Mouse (Mus musculus): Measurements from ENCODE around the gene Smg1. TPM values are rescaled to one million over a fixed set of nuclear protein-coding genes. Genes with fewer than 3 reads are reported as not detected.

Gene Smg1
- 10 to 100 TPM; 82.4 to 85.4 TPM for total RNA-seq (2021)
- long read RNA-seq, experiment 1, partial matches to known transcripts = 1 of 6 reads
- long read RNA-seq, experiment 1, other reads (novel, unspliced or antisense) = 5 of 6 reads
- long read RNA-seq, experiment 2, partial matches to known transcripts = 4 of 13 reads
- long read RNA-seq, experiment 2, other reads (novel, unspliced or antisense) = 8 of 13 reads

DNA sequence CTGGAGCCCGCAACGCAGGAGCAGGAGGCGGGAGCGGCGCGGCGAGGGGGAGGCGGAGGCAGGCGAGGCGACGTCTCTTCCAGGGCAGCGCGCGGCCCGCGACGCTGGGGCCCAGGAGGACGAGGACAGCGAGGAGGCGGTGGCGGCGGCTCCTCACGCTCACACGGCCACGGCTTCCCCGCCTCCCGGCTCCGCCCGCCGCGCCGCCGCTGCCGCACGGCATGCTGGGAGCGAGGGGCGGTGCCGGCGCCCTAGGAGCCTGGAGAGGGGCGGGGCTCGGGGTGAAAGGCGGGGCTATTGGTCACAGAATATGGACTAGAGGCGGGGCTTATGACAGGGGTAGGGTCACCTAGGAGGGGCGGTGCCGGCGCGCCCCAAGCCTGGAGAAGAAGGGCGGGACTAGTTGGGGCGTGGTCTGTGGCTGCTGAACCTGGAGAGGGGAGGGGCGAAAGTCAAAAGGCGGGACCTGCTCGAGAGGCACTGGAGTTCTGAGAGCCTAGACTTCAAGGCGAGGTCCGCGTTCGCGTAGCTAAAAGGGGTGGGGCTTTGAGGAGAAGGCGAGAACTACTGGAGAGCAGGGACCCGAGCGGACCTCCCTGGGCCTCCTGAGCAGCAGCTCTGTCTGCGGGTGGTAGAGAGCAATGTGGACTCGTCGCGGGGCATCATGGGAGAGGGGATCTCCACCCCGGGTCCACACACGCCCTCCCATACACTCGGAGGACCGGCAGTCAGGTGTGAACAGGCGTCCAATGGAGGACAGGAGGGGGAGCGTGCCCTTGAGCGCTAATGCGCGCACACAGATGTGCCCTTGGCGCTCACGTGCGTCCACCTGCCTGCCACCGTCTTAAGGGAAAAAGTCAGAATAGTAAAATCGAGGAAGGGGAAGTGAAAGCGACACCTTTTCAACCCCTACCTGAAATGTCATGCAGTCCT lies at the start of gene Smg1:
Gene Smg1, minus strand, starts transcription at position 218 of the 933 bp plus-strand sequence.
- Histone ChIP-seq H3K27ac (peak within 1 kb of the TSS; percentile 90), H3K4me3 (peak within 1 kb of the TSS; percentile 83)
- DNase-seq (ENCODE audit: extremely low spot score in 1 of 2, low spot score in 2 of 2) = peak; percentile 97 to 98
- no peak for TF ChIP-seq CTCF (IDR thresholded peaks at IDR 0.05)
- intact Hi-C loops (cut with DNase I) = loop anchor here (5.0 kb wide), 2 partner anchors 54 to 289 kb away; partner anchors contain the start of gene Coq7

DNA sequence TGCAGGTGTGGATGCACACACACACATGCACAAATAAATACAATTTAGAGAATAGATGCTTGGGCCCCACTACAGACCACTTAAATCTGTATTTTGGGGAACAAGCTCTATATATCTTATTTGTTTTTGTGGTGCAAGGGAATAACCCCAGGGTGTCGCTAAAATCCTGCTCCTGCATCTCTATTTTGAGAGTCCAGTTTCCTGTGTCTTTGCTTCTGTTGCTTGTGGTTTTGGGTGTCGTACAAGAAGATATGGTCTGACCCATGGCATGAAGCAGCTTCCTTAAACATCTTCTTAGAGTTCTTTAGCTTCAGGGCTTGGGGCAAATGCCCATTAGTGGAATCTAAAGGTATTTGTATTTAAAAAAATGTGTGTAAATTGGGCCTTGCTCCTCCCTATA lies 39.7 kb upstream of the Smg1 start:
- no peak overlapping the region for H3K27ac ChIP-seq
- intact Hi-C loops (cut with DNase I) = no loop called here
- no peak overlapping the region for H3K4me3 ChIP-seq
- no peak for DNase-seq (ENCODE audit: extremely low spot score in 1 of 2, low spot score in 2 of 2)
- no peak for TF ChIP-seq CTCF (IDR thresholded peaks at IDR 0.05)

DNA sequence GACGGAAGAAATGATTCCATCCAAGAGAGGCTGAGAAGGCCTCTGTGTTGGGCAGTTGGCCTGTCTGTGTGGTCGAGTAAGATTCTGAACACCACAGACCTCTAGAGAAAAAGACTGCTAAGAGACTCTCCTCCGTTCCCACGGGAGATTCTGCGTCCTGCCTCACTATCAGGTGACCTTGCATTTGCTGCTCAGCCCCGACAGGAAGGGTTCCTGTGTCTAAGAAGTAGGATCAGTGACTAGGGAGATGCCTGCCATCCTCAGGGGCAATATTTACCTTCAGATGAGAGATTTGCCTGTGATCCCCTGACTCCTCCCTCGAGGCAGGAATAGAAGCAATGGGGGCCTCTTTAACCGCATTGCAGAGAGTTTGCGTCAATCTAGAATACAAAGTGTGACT lies 39.1 kb upstream of the Smg1 start:
- no peak for TF ChIP-seq CTCF (IDR thresholded peaks at IDR 0.05)
- intact Hi-C loops (cut with DNase I) = no loop called here
- no peak for DNase-seq (ENCODE audit: extremely low spot score in 1 of 2, low spot score in 2 of 2)
- no peak overlapping the region for H3K4me3 ChIP-seq
- no peak overlapping the region for H3K27ac ChIP-seq

DNA sequence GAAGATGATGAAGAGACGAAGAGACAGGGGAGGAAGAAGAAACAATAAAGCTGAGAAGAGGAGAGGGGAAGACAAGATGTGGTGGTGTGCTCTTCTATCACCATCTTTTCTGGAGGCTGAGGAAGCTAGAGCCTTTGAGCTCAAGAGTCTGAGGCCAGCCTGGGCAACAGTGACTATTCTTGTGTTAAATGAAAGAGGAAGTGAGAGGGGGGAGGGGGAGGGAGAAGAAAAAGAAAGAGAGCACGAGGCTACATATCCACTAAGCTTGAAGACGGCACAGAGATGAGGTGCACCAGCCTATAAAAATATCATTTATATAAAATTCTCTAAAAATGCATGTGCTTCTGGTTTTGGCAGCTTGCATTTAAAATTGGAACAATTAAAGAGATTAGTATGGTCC lies 36.1 kb upstream of the Smg1 start:
- no peak for DNase-seq (ENCODE audit: extremely low spot score in 1 of 2, low spot score in 2 of 2)
- TF ChIP-seq CTCF (IDR thresholded peaks at IDR 0.05) = no peak
- intact Hi-C loops (cut with DNase I) = no loop called here
- Histone ChIP-seq H3K4me3 (no peak overlapping the region), H3K27ac (no peak overlapping the region)

DNA sequence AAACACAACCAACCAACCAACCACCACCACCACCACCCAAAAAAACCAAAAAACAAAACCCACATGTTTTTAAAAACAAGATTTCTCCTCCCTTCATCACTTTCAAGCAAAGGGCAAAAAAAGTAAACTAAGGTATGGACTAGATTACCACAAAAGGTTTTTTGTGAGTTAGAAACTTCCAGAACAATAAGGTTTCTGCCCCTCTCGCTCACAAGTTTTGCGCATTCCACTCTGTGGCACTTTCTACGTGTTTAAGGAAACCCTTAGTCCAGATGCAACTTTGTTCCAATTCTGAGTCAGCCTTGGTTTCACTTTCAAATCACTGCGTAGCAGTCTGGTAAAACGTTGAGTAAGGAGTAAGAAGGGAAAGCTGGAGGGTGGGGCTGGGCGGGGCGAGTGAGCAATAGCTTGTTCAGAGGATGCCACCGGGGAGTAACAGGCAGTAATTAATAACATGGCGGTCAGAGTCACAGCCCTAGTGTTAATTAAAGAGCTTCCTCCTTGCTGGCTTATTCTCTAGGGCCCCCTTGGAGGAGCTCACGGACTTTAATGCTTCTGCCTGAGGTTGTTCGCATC lies 34.0 kb upstream of the Smg1 start:
- no peak for DNase-seq (ENCODE audit: extremely low spot score in 1 of 2, low spot score in 2 of 2)
- intact Hi-C loops (cut with DNase I) = no loop called here
- TF ChIP-seq CTCF (IDR thresholded peaks at IDR 0.05) = no peak
- no peak overlapping the region for H3K27ac ChIP-seq
- peak overlapping the region; percentile 33 for H3K4me3 ChIP-seq

DNA sequence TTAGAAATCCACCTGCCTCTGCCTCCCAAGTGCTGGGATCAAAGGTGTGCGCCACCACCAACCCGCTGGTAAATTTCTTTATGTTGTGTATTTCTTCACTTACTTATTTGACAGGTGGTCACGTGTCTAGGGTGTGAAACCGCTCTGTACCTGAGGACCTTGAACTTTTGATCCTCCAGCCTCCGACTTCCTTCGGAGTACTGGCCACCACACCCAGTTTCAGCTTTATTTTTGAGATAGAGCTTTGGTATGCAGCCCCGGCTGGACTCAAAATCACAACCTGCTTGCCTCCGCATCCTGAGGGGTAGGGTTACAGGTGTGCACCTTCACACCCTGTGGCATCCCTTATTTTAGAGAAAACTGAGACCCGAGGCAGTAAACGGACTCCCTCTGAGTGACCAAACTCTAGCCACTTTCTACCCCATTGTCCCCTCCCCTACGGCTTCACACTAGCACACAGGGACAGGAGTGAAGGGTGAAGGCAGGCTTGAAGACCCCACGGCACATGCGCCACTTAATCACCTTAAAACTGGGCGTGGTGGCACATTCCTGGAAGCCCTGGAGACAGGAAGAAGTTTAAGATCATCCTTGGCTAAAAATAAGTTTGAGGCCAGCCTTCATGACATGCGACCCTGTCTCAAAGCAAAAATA lies 33.3 kb upstream of the Smg1 start:
- no peak overlapping the region for H3K27ac ChIP-seq
- no peak for DNase-seq (ENCODE audit: extremely low spot score in 1 of 2, low spot score in 2 of 2)
- no peak for TF ChIP-seq CTCF (IDR thresholded peaks at IDR 0.05)
- no peak overlapping the region for H3K4me3 ChIP-seq
- intact Hi-C loops (cut with DNase I) = no loop called here

DNA sequence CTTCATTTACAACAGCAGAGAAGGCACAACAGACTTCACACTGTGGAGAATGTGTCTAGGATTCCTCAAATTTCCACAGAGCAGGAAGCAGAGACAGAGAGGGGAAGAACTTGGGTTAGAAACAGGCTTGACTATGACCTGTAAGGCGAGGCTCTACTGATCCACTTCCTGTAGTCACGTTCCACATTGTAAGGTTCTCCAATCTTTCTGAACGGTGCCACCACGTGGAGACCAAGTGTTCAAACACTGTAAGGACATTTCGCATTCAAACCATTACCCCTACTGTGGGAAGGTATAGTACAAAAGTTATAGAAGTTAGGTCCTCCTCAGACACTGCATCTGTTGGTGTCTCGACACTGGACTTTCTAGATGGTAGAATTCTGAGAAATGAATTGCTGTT lies 31.8 kb upstream of the Smg1 start:
- no peak overlapping the region for H3K4me3 ChIP-seq
- intact Hi-C loops (cut with DNase I) = no loop called here
- DNase-seq (ENCODE audit: extremely low spot score in 1 of 2, low spot score in 2 of 2) = no peak
- H3K27ac ChIP-seq = no peak overlapping the region
- no peak for TF ChIP-seq CTCF (IDR thresholded peaks at IDR 0.05)

DNA sequence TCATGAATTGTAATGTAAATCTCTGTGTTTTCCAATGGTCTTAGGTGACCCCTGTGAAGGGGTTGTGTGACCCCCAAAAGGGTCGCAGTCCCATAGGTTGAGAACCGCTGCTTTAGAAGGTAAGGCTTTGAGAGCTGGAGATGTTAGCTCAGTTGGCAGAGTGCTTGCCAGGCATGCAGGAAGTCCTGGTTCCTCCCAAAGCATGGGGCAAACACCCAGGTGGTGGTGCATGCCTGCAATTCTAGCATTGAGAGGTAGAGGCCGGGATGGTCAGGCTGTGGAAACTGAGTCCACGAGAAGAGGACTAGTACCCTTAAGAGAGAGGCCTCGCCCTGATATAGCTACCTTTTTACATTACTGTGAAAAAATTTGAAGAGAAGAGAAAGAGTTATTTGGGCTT lies 31.4 kb upstream of the Smg1 start:
- no peak overlapping the region for H3K27ac ChIP-seq
- TF ChIP-seq CTCF (IDR thresholded peaks at IDR 0.05) = no peak
- no peak for DNase-seq (ENCODE audit: extremely low spot score in 1 of 2, low spot score in 2 of 2)
- intact Hi-C loops (cut with DNase I) = no loop called here
- no peak overlapping the region for H3K4me3 ChIP-seq

DNA sequence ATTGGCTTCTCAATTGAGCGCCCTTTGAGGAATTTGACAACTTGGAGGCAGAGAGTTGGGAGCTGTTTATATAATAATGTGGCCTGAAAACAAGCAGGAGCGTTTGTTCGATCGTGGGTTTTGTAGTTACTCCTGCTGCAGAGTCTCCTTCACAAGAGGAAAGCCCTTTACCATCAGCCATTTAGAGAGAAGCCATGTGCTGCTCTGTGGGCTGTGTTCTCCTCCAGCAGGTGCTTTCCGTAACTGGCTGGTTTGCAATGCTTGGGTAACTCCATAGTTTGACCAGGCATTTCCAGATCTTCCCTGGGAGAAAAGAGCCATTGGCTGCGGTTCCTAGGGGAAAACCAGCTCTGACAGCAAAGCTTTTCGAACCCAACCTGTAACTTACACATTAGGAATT lies 30.7 kb upstream of the Smg1 start:
- intact Hi-C loops (cut with DNase I) = no loop called here
- no peak for TF ChIP-seq CTCF (IDR thresholded peaks at IDR 0.05)
- DNase-seq (ENCODE audit: extremely low spot score in 1 of 2, low spot score in 2 of 2) = no peak
- Histone ChIP-seq H3K27ac (no peak overlapping the region), H3K4me3 (no peak overlapping the region)

DNA sequence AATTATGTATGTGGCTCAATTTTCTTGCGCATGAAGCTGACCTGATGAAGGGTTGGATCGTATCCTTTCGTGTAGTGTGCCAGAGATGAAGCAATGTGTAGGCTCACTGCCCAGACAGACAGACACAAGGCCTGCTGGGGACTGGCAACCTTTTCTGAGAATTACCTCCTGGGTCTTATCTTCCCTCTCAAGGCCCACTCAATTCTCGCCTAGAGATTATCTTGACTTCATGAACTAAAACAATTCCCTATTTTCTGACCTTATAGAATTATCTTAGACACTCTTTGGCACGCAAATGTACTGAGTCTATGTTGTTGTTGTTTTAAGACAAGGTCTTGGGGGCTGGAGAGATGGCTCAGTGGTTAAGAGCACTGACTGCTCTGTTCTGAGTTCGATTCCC lies 22.6 kb upstream of the Smg1 start:
- DNase-seq (ENCODE audit: extremely low spot score in 1 of 2, low spot score in 2 of 2) = no peak
- Histone ChIP-seq H3K27ac (no peak overlapping the region), H3K4me3 (no peak overlapping the region)
- TF ChIP-seq CTCF (IDR thresholded peaks at IDR 0.05) = no peak
- intact Hi-C loops (cut with DNase I) = no loop called here

DNA sequence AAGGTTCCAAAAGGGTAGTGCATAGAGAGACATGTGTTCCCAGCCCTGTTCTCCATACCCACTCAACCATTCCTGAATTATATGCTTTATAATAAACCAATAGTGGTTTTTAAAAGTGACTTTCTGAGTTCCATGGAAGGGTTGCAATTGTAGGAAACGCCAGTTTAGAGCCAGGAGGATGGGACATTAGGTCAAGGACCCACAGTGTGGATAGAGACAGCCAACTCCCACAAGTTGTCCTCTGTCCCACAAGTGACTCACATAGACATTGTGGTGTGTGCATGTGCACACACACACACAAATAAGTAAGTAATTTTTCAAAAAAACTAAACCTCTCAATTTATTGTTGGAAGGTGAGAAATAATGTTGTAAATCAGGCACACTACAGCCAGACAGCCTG lies 20.1 kb upstream of the Smg1 start:
- TF ChIP-seq CTCF (IDR thresholded peaks at IDR 0.05) = no peak
- Histone ChIP-seq H3K27ac (no peak overlapping the region), H3K4me3 (no peak overlapping the region)
- intact Hi-C loops (cut with DNase I) = no loop called here
- DNase-seq (ENCODE audit: extremely low spot score in 1 of 2, low spot score in 2 of 2) = no peak

DNA sequence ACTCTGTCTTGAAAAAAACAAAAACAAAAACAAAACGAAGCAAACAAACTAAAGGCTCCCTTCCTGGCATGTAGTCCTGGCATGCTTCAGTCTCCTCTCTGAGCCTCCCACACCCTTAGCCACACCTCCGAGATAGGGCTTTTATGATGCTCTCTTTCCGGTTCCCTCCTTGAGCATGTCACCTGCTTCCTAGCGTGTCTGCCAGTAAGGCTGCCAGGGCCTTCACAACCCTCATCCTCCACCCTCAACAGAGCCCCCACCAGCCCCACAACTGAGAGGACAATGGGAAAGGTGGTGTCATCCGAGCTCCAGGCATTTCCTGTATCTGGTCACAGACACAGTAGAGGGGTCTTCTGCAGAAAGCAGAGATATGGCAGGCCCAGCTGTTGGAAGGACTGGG lies 18.9 kb upstream of the Smg1 start:
- intact Hi-C loops (cut with DNase I) = no loop called here
- no peak for DNase-seq (ENCODE audit: extremely low spot score in 1 of 2, low spot score in 2 of 2)
- Histone ChIP-seq H3K27ac (no peak overlapping the region), H3K4me3 (no peak overlapping the region)
- no peak for TF ChIP-seq CTCF (IDR thresholded peaks at IDR 0.05)
